Mouse (Mus musculus) myocyte (in vitro differentiated cells): ENCODE data around the gene Zfp423.

Experiments
- CEBPB ChIP-seq: IDR thresholded peaks from 2 replicates; pipeline ENCODE4 v1.6.1; 2011; ENCODE audit warnings: mild to moderate bottlenecking, moderate library complexity; ENCODE audit not compliant: poor library complexity, insufficient read depth, severe bottlenecking
- E2F4 ChIP-seq: IDR thresholded peaks from one replicate; pipeline ENCODE4 v1.6.1; 2011; ENCODE audit warnings: mild to moderate bottlenecking, control low read depth, moderate library complexity; ENCODE audit not compliant: insufficient read depth
- MAX ChIP-seq: IDR thresholded peaks from one replicate; pipeline ENCODE4 v1.6.1; 2011; ENCODE audit warnings: low read depth, mild to moderate bottlenecking, control low read depth
- MYOD1 ChIP-seq, 3 experiments: IDR thresholded peaks; one replicate each; pipeline ENCODE4 v1.6.1; 2011; ENCODE audit warnings: control low read depth in 2 of 3, low read depth in 2 of 3, mild to moderate bottlenecking in 2 of 3, moderate library complexity in 1 of 3; ENCODE audit not compliant: insufficient read length in 2 of 3, control insufficient read depth in 1 of 3
- POLR2A ChIP-seq: IDR thresholded peaks from one replicate; pipeline ENCODE4 v1.6.1; 2011; ENCODE audit warnings: low read depth, mild to moderate bottlenecking, control low read depth, moderate library complexity; ENCODE audit not compliant: insufficient read length
- POLR2AphosphoS2 ChIP-seq: IDR thresholded peaks from one replicate; pipeline ENCODE4 v1.6.1; 2011; ENCODE audit warnings: low read depth, control low read depth; ENCODE audit not compliant: insufficient read length
- SRF ChIP-seq: IDR thresholded peaks from one replicate; pipeline ENCODE4 v1.6.1; 2011; ENCODE audit warnings: low read depth; ENCODE audit not compliant: control insufficient read depth, insufficient read length
- TCF12 ChIP-seq: IDR thresholded peaks from one replicate; pipeline ENCODE4 v1.6.1; 2011; ENCODE audit warnings: mild to moderate bottlenecking, control low read depth; ENCODE audit not compliant: poor library complexity, insufficient read depth, severe bottlenecking
- TCF3 ChIP-seq: IDR thresholded peaks from one replicate; pipeline ENCODE4 v1.6.1; 2011; ENCODE audit warnings: low read depth, control low read depth; ENCODE audit not compliant: insufficient read length
- USF1 ChIP-seq: IDR thresholded peaks from one replicate; pipeline ENCODE4 v1.6.1; 2011; ENCODE audit warnings: low read depth, mild to moderate bottlenecking, control low read depth, moderate library complexity

- TF ChIP-seq CEBPB (no peak), TCF12 (no peak), USF1 (no peak), MYOD1 (IDR thresholded peaks at IDR 0.05; ENCODE audit: control insufficient read depth in 1 of 3, insufficient read length in 2 of 3, low read depth in 2 of 3) (no peak), POLR2AphosphoS2 (no peak), POLR2A (no peak), MAX (no peak), E2F4 (no peak), SRF (no peak), TCF3 (no peak)
Measured at GRCm38 (mm10) chr8:87837266-87837665, 122.1 kb downstream of the Zfp423 start.
